Mouse (Mus musculus): Measurements from ENCODE around the gene Ctdnep1. TPM values are rescaled to one million over a fixed set of nuclear protein-coding genes. Genes with fewer than 3 reads are reported as not detected.
"Not testable (repeated sequence)": the region's sequence is repeated elsewhere in the genome, so short reads cannot be mapped to it uniquely, and the experiment has no call there.

The Ctdnep1 gene
- polyA plus RNA-seq, 1 experiment: 75.8 TPM

- no peak for DNase-seq (ENCODE audit: low read depth in 1 of 2, low spot score in 2 of 2)
- 83% methylated on average over 3 of the region's 3 CpGs for WGBS
- peaks cover 35% of the 10 kb centered on the region for H3K36me3 ChIP-seq (ENCODE audit: control insufficient read depth, insufficient read depth, low read length)
- TF ChIP-seq POLR2A (IDR thresholded peaks at IDR 0.05; ENCODE audit: low read depth, low read length) (no peak), CTCF (IDR thresholded peaks at IDR 0.05; ENCODE audit: extremely low read depth, insufficient read depth, insufficient read length, insufficient replicate concordance) (no peak)
- H3K27me3 ChIP-seq (ENCODE audit: control insufficient read depth, insufficient read depth, low read length): no peaks in the 10 kb centered on the region
- H3K27ac ChIP-seq (ENCODE audit: insufficient read depth, low read length): no peak overlapping the region
- H3K4me3 ChIP-seq (ENCODE audit: extremely low read depth, insufficient read depth, insufficient read length): no peak overlapping the region
- H3K4me1 ChIP-seq (ENCODE audit: control insufficient read depth, insufficient read depth, insufficient read length): peaks cover 7% of the 10 kb centered on the region; the same call in 1 of the 2 replicates
Measured at GRCm38 (mm10) chr11:70013408-70013807, 32.5 kb downstream of the Ctdnep1 start.

GRCm38 (mm10) chr11:70014051-70014450 lies 33.1 kb downstream of the Ctdnep1 start:
- WGBS: 79% methylated on average over 5 of the region's 5 CpGs
- Histone ChIP-seq H3K36me3 (ENCODE audit: control insufficient read depth, insufficient read depth, low read length) (peaks cover 29% of the 10 kb centered on the region), H3K4me3 (ENCODE audit: extremely low read depth, insufficient read depth, insufficient read length) (no peak overlapping the region), H3K4me1 (ENCODE audit: control insufficient read depth, insufficient read depth, insufficient read length) (peaks cover 7% of the 10 kb centered on the region; the same call in 1 of the 2 replicates), H3K27me3 (ENCODE audit: control insufficient read depth, insufficient read depth, low read length) (no peaks in the 10 kb centered on the region), H3K27ac (ENCODE audit: insufficient read depth, low read length) (no peak overlapping the region)
- no peak for DNase-seq (ENCODE audit: low read depth in 1 of 2, low spot score in 2 of 2)
- TF ChIP-seq CTCF (IDR thresholded peaks at IDR 0.05; ENCODE audit: extremely low read depth, insufficient read depth, insufficient read length, insufficient replicate concordance): no peak
- TF ChIP-seq POLR2A (IDR thresholded peaks at IDR 0.05; ENCODE audit: low read depth, low read length): no peak

GRCm38 (mm10) chr11:70014880-70015558 lies 34.1 kb downstream of the Ctdnep1 start, which contains the start of gene Acadvl:
Gene Acadvl (minus strand): TSS chr11:70015411.
- H3K4me1 ChIP-seq (ENCODE audit: control insufficient read depth, insufficient read depth, insufficient read length): peaks cover 7% of the 10 kb centered on the region; the same call in 1 of the 2 replicates
- peak in 1 of 2 experiments; percentile 84 for DNase-seq (ENCODE audit: low read depth in 1 of 2, low spot score in 2 of 2)

GRCm38 (mm10) chr11:70015677-70016076 lies 34.7 kb downstream of the Ctdnep1 start:
- no peak overlapping the region for H3K4me3 ChIP-seq (ENCODE audit: extremely low read depth, insufficient read depth, insufficient read length)

More at GRCm38 (mm10) chr11:70014880-70015558, 34.1 kb downstream of the Ctdnep1 start, which contains the start of gene Acadvl:
- peaks cover 20% of the 10 kb centered on the region for H3K36me3 ChIP-seq (ENCODE audit: control insufficient read depth, insufficient read depth, low read length)
- H3K27ac ChIP-seq (ENCODE audit: insufficient read depth, low read length): peak within 1 kb of the TSS; percentile 26
- peak within 1 kb of the TSS; percentile 77 for H3K4me3 ChIP-seq (ENCODE audit: extremely low read depth, insufficient read depth, insufficient read length)
- peak; percentile 30; the same call in 1 of the 2 replicates for TF ChIP-seq CTCF (IDR thresholded peaks at IDR 0.05; ENCODE audit: extremely low read depth, insufficient read depth, insufficient read length, insufficient replicate concordance)
- no peak for TF ChIP-seq POLR2A (IDR thresholded peaks at IDR 0.05; ENCODE audit: low read depth, low read length)
- H3K27me3 ChIP-seq (ENCODE audit: control insufficient read depth, insufficient read depth, low read length): no peaks in the 10 kb centered on the region
- 1% methylated on average over 35 of the region's 35 CpGs for WGBS

GRCm38 (mm10) chr11:70016177-70016576 lies 35.2 kb downstream of the Ctdnep1 start:
- H3K4me1 ChIP-seq (ENCODE audit: control insufficient read depth, insufficient read depth, insufficient read length); H3K4me3 ChIP-seq (ENCODE audit: extremely low read depth, insufficient read depth, insufficient read length); H3K27me3 ChIP-seq (ENCODE audit: control insufficient read depth, insufficient read depth, low read length); H3K27ac ChIP-seq (ENCODE audit: insufficient read depth, low read length); DNase-seq (ENCODE audit: low read depth in 1 of 2, low spot score in 2 of 2): not testable (repeated sequence)
- H3K36me3 ChIP-seq (ENCODE audit: control insufficient read depth, insufficient read depth, low read length): peaks cover 12% of the 10 kb centered on the region
- 91% methylated on average over 2 of the region's 2 CpGs for WGBS

More at GRCm38 (mm10) chr11:70015677-70016076, 34.7 kb downstream of the Ctdnep1 start:
- DNase-seq (ENCODE audit: low read depth in 1 of 2, low spot score in 2 of 2): no peak
- WGBS: 74% methylated on average over 6 of the region's 6 CpGs
- Histone ChIP-seq H3K36me3 (ENCODE audit: control insufficient read depth, insufficient read depth, low read length) (peaks cover 15% of the 10 kb centered on the region), H3K27me3 (ENCODE audit: control insufficient read depth, insufficient read depth, low read length) (no peaks in the 10 kb centered on the region), H3K4me1 (ENCODE audit: control insufficient read depth, insufficient read depth, insufficient read length) (peaks cover 7% of the 10 kb centered on the region; the same call in 1 of the 2 replicates), H3K27ac (ENCODE audit: insufficient read depth, low read length) (no peak overlapping the region)
- TF ChIP-seq POLR2A (IDR thresholded peaks at IDR 0.05; ENCODE audit: low read depth, low read length) (no peak), CTCF (IDR thresholded peaks at IDR 0.05; ENCODE audit: extremely low read depth, insufficient read depth, insufficient read length, insufficient replicate concordance) (no peak)

- WGBS: 93% methylated on average over 3 of the region's 3 CpGs
- TF ChIP-seq CTCF (IDR thresholded peaks at IDR 0.05; ENCODE audit: extremely low read depth, insufficient read depth, insufficient read length, insufficient replicate concordance) (no peak), POLR2A (IDR thresholded peaks at IDR 0.05; ENCODE audit: low read depth, low read length) (no peak)
- Histone ChIP-seq H3K4me1 (ENCODE audit: control insufficient read depth, insufficient read depth, insufficient read length) (peaks cover 11% of the 10 kb centered on the region; the same call in 1 of the 2 replicates), H3K36me3 (ENCODE audit: control insufficient read depth, insufficient read depth, low read length) (peaks cover 8% of the 10 kb centered on the region), H3K27me3 (ENCODE audit: control insufficient read depth, insufficient read depth, low read length) (no peaks in the 10 kb centered on the region), H3K4me3 (ENCODE audit: extremely low read depth, insufficient read depth, insufficient read length) (no peak within 1 kb of the TSS), H3K27ac (ENCODE audit: insufficient read depth, low read length) (peak within 1 kb of the TSS; percentile 56)
- no peak for DNase-seq (ENCODE audit: low read depth in 1 of 2, low spot score in 2 of 2)
Measured at GRCm38 (mm10) chr11:70016669-70017068, 35.7 kb downstream of the Ctdnep1 start, which contains the start of gene Dlg4. Gene Dlg4 (plus strand): TSS chr11:70016942.

Data from spleen, adult 2 months (tissue).